8 mouse cellular contexts compared by ENCODE assay signal in genomic region chr9:95954585-95955461, GRCm38 (mm10). TPM values are rescaled to one million over a fixed set of nuclear protein-coding genes. Genes with fewer than 3 reads are reported as not detected.
DNase-seq lines count a peak whose midpoint lies in the region; ATAC-seq and TF ChIP-seq lines count a peak whose summit lies in the region.

Gene Xrn1, plus strand, starts transcription at chr9:95954760.

- POLR2A ChIA-PET in Patski (lab: Charles Lee), result interaction anchor here (1.1 kb wide), 1 partner anchor 13 kb away, joined by 3 read pairs; no protein-coding TSS in a partner anchor

- H3K4me2 ChIP-seq in hindbrain, embryonic 14.5 days (replicated peaks), result peak within 1 kb of the TSS; percentile 62

- TF ChIP-seq CTCF in Patski (IDR thresholded peaks at IDR 0.05), result no peak

- under 1% methylated on average over 57 of the region's 57 CpGs for WGBS in hindbrain, embryonic 14.5 days

- H3K9me3 ChIP-seq in hindbrain, embryonic 14.5 days (ENCODE audit: control insufficient read depth, low read length), result no peaks in the 10 kb centered on the region

- CTCF ChIA-PET in Patski (lab: Charles Lee), result interaction anchor here (1.0 kb wide), 1 partner anchor 9 kb away, joined by 3 read pairs; no protein-coding TSS in a partner anchor

- peaks cover 17% of the 10 kb centered on the region for H3K36me3 ChIP-seq in hindbrain, embryonic 14.5 days (replicated peaks; ENCODE audit: control insufficient read depth, insufficient read depth)

- DNase-seq in Patski (ENCODE audit: low read depth, low spot score), result peak; percentile 60
- peak; percentile 93 to 94 for DNase-seq in cerebellum, postnatal 14 days
- DNase-seq in frontal cortex, postnatal 25 days (ENCODE audit: low spot score in 2 of 2), result peak; percentile 80 to 83
- peak; percentile 92 for DNase-seq in hindbrain, embryonic 14.5 days (ENCODE audit: low spot score)
- peak; percentile 90 for DNase-seq in layer of hippocampus, postnatal 36 days
- peak; percentile 94 for DNase-seq in lung, postnatal 36 days
- DNase-seq in retina, postnatal 1 day, result peak; percentile 96
- DNase-seq in urinary bladder, adult 18-20 months (ENCODE audit: low spot score in 2 of 2), result peak; percentile 86 to 87

- in situ Hi-C loops in Patski (cut with MboI; ENCODE audit: low pct_unique_long_range_greater_than_20kb), result no loop called here

- H3K4me3 ChIP-seq in hindbrain, embryonic 14.5 days (replicated peaks; ENCODE audit: low read length), result peak within 1 kb of the TSS; percentile 95

- H3K27me3 ChIP-seq in Patski, result no peaks in the 10 kb centered on the region
- no peaks in the 10 kb centered on the region for H3K27me3 ChIP-seq in hindbrain, embryonic 14.5 days (ENCODE audit: control insufficient read depth, insufficient read depth, low read length)

- H3K27ac ChIP-seq in hindbrain, embryonic 14.5 days, result peak within 1 kb of the TSS; percentile 90

- peak within 1 kb of the TSS; percentile 94 for H3K9ac ChIP-seq in hindbrain, embryonic 14.5 days

- 0 out of 2 replicates have a peak, but pooled peaks cover 5% of the 10 kb centered on the region for H3K4me1 ChIP-seq in hindbrain, embryonic 14.5 days (replicated peaks; ENCODE audit: control insufficient read depth, insufficient read depth, low read length)

- ATAC-seq in Patski, result peak; percentile 86
- ATAC-seq in hindbrain, embryonic 14.5 days (ENCODE audit: low FRiP score), result peak; percentile 99

RNA-seq across cellular contexts. Expression of gene Xrn1, which starts in this region (rescaled TPM):
- polyA plus RNA-seq in Patski (2021), result 15.3 TPM
- polyA plus RNA-seq in hindbrain, embryonic 14.5 days (2014; fragmentation: Nextera tagmentation; extraction: Ambion mirVana), result 16.4 and 20.7 TPM in 2 replicates
- total RNA-seq in layer of hippocampus, postnatal 36 days (2021), result 10 to 100 TPM; 30.0 to 31.2 TPM

Comparison
In these comparisons a context has a peak if more than half of its experiments do, and no peak if none do; other contexts are left out.
1. Peak in every context shown above with its lines: DNase-seq, ATAC-seq, H3K4me3 ChIP-seq and H3K27ac ChIP-seq.